Mouse (Mus musculus) spleen, embryonic (tissue): ENCODE data around the gene Tfcp2.

Experiments used
- CTCF ChIA-PET: fragments of 350-600 bp; sonication (Branson Sonifier 250); formaldehyde crosslinking; loops from one replicate; lab custom pipeline; 2022; lab: Charles Lee

The Tfcp2 gene

DNA sequence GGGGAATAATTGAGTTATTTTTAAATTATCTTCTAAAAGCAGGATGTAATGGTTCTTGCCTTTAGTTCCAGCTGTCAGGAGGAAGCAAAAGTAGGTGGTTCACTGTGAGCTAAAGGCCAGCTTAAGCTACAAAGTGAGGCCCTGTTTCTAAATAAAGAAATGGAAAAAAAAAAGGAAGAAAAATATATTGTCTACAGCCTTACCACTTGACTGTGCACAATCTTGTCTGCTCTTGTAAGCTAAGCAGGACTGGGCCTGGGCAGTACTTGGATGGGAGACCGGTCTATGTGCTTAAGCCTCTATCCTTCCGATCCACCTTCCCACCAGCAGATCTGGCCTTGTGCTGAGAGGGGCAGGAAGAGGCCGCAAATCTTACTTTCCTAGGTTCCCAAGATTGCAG, 102.3 kb downstream of the Tfcp2 start:
- CTCF ChIA-PET: no interaction called here

DNA sequence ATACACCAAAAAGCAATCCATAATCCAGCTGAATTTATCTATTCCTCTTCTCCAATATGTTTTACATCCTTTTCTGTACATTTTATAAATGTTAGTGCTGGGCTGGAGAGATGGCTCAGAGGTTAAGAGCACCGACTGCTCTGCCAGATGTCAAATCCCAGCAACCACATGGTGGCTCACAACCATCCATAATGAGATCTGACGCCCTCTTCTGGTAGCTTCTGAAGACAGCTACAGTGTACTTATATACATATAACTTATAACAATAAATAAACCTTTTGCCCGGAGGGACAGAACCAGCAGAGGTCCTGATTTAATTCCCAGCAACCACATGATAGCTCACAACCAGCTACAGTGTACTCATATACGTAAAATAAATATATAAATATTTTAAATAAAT, 103.2 kb downstream of the Tfcp2 start:
- CTCF ChIA-PET: interaction anchor here (0.6 kb wide), 1 partner anchor 9 kb away, joined by 17 read pairs; no protein-coding TSS in a partner anchor
